Mouse (Mus musculus): Measurements from ENCODE around the gene Nmt1. TPM values are rescaled to one million over a fixed set of nuclear protein-coding genes. Genes with fewer than 3 reads are reported as not detected.
A peak's percentile ranks its signal among the peaks of the same experiment; 100 is the strongest.

Nmt1 gene
- total and polyA plus RNA-seq, 3 experiments: 84.5 to 205 (median 115) TPM

GRCm38 (mm10) chr11:103068884-103069283, 40.9 kb downstream of the Nmt1 start:
- Histone ChIP-seq H3K4me1 (ENCODE audit: control insufficient read depth in 1 of 2, insufficient read depth in 2 of 2) (peaks cover 16 to 67% of the 10 kb centered on the region in 2 experiments), H3K4me2 (ENCODE audit: insufficient read depth, low read depth, poor library complexity, severe bottlenecking) (peak overlapping the region; percentile 9), H3K4me3 (replicated peaks in 1 of 3; ENCODE audit: low read depth in 2 of 3, low read length in 2 of 3, poor library complexity in 1 of 3) (no peak overlapping the region), H3K27ac (ENCODE audit: insufficient read depth, low read depth) (peak overlapping the region; percentile 91), H3K79me2 (replicated peaks; ENCODE audit: control insufficient read depth, extremely low read depth, insufficient read depth, poor library complexity, severe bottlenecking) (no peaks in the 10 kb centered on the region; the same call in 1 of the 2 replicates), H3K9me3 (replicated peaks; ENCODE audit: low read length) (no peaks in the 10 kb centered on the region), H3K27me3 (replicated peaks) (no peaks in the 10 kb centered on the region), H3K36me3 (replicated peaks in 1 of 2; ENCODE audit: control insufficient read depth in 1 of 2, insufficient read depth in 1 of 2, low read length in 1 of 2) (peaks cover 74 to 92% of the 10 kb centered on the region in 2 experiments), H3K9ac (ENCODE audit: insufficient read depth, low read depth) (0 out of 2 replicates have a peak overlapping the region, but pooled peaks have one; percentile 11)
- in situ Hi-C loops (cut with MboI; ENCODE audit: low pct_ligation_motif_present, low pct_unique_long_range_greater_than_20kb, low sequenced_read_pairs): no loop called here
- TF ChIP-seq ETS1 (conservative IDR thresholded peaks at IDR 0.05; ENCODE audit: low read depth, low read length) (peak; percentile 55), SMC3 (IDR thresholded peaks at IDR 0.05; ENCODE audit: low read depth, low read length) (no peak), JUN (IDR thresholded peaks at IDR 0.05; ENCODE audit: insufficient read depth, low read depth, low read length) (no peak), RCOR1 (conservative IDR thresholded peaks at IDR 0.05; ENCODE audit: low read depth, low read length) (no peak), CTCF (conservative IDR thresholded peaks at IDR 0.05 in 1 of 2, IDR thresholded peaks at IDR 0.05 in 1 of 2; ENCODE audit: low read depth in 2 of 2, low read length in 2 of 2) (no peak), MAZ (IDR thresholded peaks at IDR 0.05; ENCODE audit: low read depth, low read length) (0 out of 2 replicates have a peak, but pooled peaks have one; percentile 41), NELFE (IDR thresholded peaks at IDR 0.05; ENCODE audit: low read depth, low read length) (no peak; the same call in 1 of the 2 replicates), MEF2A (IDR thresholded peaks at IDR 0.05; ENCODE audit: borderline replicate concordance, low read depth, low read length) (0 out of 2 replicates have a peak, but pooled peaks have one; percentile 41), MYC (IDR thresholded peaks at IDR 0.05; ENCODE audit: low read depth, low read length) (0 out of 2 replicates have a peak, but pooled peaks have one; percentile 25), MAX (IDR thresholded peaks at IDR 0.05; ENCODE audit: low read length) (no peak), TCF12 (IDR thresholded peaks at IDR 0.05; ENCODE audit: low read depth, low read length) (no peak; the same call in 1 of the 2 replicates), EP300 (IDR thresholded peaks at IDR 0.05; ENCODE audit: low read length) (peak; percentile 53), CHD2 (IDR thresholded peaks at IDR 0.05; ENCODE audit: low read length) (peak; percentile 59; the same call in 1 of the 2 replicates), ZKSCAN1 (IDR thresholded peaks at IDR 0.05; ENCODE audit: borderline replicate concordance, low read depth, low read length) (no peak), UBTF (IDR thresholded peaks at IDR 0.05; ENCODE audit: low read depth, low read length) (no peak; the same call in 1 of the 2 replicates), ZMIZ1 (IDR thresholded peaks at IDR 0.05; ENCODE audit: low read depth, low read length) (peak; percentile 47; the same call in 1 of the 2 replicates), HCFC1 (IDR thresholded peaks at IDR 0.05; ENCODE audit: low read depth, low read length) (no peak), CHD1 (IDR thresholded peaks at IDR 0.05; ENCODE audit: low read depth, low read length) (no peak), NRF1 (IDR thresholded peaks at IDR 0.05; ENCODE audit: low read depth, low read length) (peak; percentile 73), ZC3H11A (IDR thresholded peaks at IDR 0.05; ENCODE audit: low read depth, low read length) (no peak), MAFK (IDR thresholded peaks at IDR 0.05; ENCODE audit: insufficient replicate concordance, low read length) (no peak), SIN3A (IDR thresholded peaks at IDR 0.05; ENCODE audit: low read length) (0 out of 2 replicates have a peak, but pooled peaks have one; percentile 7), POLR2AphosphoS2 (IDR thresholded peaks at IDR 0.05; ENCODE audit: low read depth, low read length) (no peak), ELF1 (IDR thresholded peaks at IDR 0.05; ENCODE audit: low read depth, low read length) (0 out of 2 replicates have a peak, but pooled peaks have one; percentile 19), IRF4 (IDR thresholded peaks at IDR 0.05; ENCODE audit: low read depth, low read length) (peak; percentile 71; the same call in 1 of the 2 replicates), BHLHE40 (IDR thresholded peaks at IDR 0.05; ENCODE audit: low read depth, low read length) (peak; percentile 89), TBP (conservative IDR thresholded peaks at IDR 0.05; ENCODE audit: low read depth, low read length) (0 out of 2 replicates have a peak, but pooled peaks have one; percentile 15)
- peak; percentile 55 for DNase-seq (ENCODE audit: extremely low read depth)
- dilution Hi-C loops (cut with MboI; ENCODE audit: extremely low pct_ligation_motif_present, extremely low pct_unique_long_range_greater_than_20kb, low sequenced_read_pairs): no loop called here
